Mouse (Mus musculus): ENCODE measurements around the gene Cmah.

Cmah gene

DNA sequence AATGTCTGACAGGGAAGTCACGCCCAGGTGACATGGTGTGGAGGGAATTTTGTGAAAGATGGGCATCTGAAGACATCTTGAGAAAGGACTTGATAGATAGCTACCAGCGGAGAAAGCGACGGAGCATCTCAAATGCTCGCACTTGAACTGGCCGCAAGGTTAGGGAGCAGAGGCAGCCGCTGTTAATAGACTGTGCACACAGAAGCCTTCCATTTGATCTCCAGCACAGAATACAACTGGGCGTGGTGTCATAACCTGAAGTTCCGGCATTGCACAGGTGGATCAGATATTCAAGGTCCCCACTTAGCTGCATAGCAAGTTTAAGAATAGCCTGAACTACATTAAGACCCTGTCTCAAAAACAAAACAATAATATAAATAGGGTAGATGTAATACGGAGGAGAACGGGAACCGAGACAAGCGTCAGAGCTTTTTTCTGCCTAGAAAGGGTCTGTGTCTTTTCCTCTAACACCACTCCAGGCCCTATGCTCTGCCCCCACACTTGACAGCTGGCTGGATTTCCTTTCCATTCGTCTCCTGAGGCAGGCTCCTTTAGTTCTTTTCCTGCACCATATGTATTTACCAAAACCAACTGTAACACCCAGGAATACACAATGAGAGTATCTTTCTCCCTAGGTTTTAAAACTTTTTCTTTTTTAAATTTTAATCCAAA lies 192.9 kb downstream of the Cmah start:
- peak; percentile 24 for DNase-seq

DNA sequence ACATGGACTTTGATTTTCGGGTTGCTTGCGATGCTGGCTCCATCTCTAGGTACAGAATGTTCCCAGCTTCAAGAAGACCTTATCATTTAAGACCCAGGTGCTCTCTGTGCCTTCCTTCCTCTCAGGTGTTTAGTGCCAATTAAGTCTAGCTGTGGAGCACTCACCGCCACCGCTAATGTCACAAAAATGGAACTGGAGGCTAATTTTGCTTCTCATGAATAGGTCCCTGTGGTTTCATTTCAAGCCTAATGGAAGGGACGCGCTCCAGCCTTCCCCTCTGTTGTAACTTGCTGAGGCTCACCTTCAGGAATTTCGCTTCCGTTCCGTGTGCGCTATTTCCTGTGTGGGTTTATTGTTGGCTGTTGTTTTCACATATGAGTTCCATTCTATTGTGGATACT lies 193.6 kb downstream of the Cmah start:
- no peak for DNase-seq

DNA sequence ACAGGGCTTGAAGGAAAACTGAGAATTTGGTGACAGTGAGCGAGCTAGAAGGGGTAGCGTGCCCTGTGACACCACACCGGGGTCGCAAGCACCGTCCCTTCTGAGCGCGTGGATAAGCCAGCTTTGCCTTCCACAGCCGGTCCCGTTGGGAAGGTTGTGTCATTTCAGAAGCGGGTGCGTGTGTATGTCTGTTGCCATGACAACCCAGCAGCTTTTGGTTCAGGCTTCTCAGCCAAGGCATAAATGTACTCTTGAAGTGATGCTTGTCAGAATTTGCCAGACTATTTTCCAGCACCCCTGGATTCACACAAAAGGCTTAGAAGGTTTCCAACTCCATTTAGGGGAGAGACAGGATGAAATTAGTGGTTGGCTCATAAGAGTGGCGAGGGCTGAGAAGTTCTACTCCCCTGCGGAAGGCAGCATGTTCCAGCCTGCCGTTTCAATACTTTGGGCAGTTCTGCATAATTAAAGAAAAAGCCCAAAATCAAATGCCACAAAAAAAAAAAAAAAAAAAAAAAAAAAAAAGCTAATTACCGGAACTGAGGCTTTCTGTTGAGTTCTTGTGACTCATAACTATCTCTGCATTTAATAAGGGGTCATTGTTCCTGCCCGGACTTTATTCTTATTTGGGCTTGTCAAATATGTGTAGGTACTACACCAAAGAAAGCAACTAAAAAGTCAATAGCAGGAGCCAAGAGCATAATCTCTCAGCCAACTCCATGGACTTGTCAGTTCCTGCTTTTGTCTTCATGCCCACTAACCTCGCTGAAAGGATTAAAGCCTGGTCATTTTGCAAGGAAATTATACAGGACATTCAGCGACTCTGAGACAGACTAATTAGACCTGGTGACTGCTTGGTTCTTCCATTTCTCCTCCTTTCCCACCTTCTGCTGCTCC lies 194.5 kb downstream of the Cmah start:
- DNase-seq: peak; percentile 57

DNA sequence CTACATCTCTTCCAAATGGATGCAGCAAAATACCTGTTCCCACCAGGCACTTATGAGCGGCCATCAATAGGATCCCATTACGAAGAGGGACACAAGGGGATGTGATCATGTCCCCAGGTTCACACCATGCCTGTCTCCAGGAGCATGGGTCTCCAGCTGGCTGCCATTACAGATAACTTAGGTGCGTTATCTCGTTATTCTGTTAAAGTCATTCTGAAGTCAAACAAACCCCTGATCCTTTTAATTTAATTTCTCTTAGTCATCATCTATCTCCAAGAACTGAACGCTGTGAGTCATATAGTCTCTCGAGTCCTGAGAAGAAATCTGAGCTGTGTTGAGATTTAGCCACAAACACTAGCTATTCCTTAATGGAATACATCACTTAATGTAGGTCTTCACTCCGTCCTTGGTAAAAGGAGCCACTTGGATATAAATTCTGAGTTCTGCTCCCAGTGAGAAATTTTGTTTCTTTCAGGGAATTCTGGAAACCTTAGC lies 195.2 kb downstream of the Cmah start:
- no peak for DNase-seq

DNA sequence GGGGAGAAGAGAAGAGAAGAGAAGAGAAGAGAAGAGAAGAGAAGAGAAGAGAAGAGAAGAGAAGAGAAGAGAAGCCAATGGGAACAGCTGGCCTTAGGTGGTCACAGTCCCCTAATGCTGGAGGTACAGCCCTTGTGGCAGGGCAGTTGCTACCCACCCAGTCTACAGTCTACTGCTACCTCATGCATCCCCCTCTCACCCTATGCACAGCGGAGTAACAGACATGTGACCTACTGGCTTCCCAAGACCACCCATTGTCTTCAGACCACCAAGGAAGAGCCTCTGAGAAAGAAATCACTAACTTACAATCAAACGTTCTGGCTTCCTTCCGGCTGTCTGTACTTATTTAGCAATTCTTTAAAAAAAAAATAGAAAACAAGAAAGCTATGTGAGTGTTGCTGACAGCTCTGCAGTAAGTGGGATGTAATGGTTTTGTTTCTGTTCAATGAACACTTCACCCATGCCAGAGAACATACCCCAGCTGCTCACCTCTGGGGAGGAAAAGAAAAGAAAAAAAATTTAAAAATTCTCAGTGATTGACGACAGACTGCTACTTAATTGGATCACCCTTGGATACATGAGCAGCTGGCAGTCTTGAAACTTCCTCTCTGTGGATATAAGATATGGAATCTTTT lies 196.5 kb downstream of the Cmah start:
- peak; percentile 26 for DNase-seq

DNA sequence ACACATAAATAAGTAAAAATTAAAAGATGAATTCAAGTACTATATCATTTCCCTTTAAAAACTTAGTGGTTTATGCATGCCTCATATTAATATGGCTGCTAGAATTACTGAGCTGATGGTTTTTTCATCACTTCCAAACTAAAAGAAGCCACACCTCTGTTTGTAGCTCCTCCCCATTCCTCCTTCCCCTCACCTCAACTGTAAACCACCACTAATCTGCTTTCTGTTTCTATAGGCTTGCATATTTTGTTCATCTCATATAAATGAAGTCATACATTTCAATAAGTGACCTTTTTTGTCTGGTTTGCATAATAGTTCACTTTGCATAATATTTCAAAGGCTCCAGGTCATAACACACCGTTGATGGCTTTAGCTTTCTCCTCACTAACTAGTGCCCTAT lies 197.3 kb downstream of the Cmah start:
- DNase-seq: no peak

DNA sequence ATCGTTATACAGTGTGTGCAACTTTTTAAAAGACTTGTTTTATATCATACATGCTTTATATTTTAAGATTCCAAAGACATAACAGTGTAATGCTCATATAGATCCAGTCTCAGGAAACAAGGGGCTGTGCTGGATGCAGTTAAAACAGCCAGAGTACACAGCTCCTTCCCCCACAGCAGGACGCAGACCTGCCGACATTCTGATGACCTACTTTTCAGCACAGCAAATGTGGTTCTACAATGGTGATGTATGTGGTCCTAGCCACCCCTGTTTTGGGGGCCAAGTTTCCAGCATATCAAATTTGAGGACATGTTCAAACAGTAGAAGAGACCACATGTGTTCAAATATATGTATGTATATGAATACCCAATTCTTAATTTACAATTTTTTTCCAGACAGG lies 198.3 kb downstream of the Cmah start:
- DNase-seq: no peak

DNA sequence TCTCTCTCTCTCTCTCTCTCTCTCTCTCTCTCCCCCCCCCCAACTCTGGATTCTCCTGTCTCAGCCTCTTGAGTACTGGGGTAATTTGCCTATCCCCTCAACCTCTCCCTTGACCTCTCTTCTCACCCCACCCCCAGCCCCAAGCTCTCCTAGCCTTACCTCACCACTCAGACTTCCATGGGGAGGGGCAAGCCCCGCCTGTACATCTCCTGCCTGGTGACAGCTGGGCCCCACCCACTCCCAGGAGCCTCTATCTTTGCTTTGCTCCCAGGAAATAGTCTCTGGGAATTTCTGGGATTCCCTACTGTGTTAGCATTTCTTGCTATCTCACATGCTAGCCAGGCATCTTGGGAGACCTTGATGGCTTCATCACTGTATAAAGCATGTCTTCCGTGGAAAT lies 199.7 kb downstream of the Cmah start:
- no peak for DNase-seq

Measured in lung, postnatal 10 days (tissue).